Mouse (Mus musculus) layer of hippocampus, postnatal 36 days (tissue): Measurements from ENCODE around the gene Sdc3. TPM values are rescaled to one million over a fixed set of nuclear protein-coding genes. Genes with fewer than 3 reads are reported as not detected.

Source experiments
- total RNA-seq, 2 experiments: library from RNA; stranded (reverse); gene quantifications; 2 replicates each; pipeline ENCODE4 v1.2.3; 2021

Sdc3 gene
- total RNA-seq, 2 experiments from 2014 or later, result 127 to 136 TPM

Other genes starting within 250 kb of the Sdc3 start
- gene Nkain1, start 218.4 kb upstream of the Sdc3 start, total RNA-seq, result 10 to 100 TPM; 37.4 to 39.2 TPM
- 100 to 1,000 TPM; 116 to 126 TPM for gene Pum1, start 129.2 kb upstream of the Sdc3 start, total RNA-seq
- 10 to 100 TPM; 30.3 to 31.0 TPM for gene Laptm5, start 120.6 kb downstream of the Sdc3 start, total RNA-seq
- 1 to 10 TPM; 1.4 to 1.5 TPM for gene Matn1, start 151.8 kb downstream of the Sdc3 start, total RNA-seq